Mouse (Mus musculus) lung, embryonic 14.5 days (tissue): ENCODE results near the gene Slc10a6. TPM values are rescaled to one million over a fixed set of nuclear protein-coding genes. Genes with fewer than 3 reads are reported as not detected.

Experiments used
- ATAC-seq: fragments of 200-750 bp; cut with Nextera tagmentation; 2 replicates; pipeline ENCODE4 v1.8.0; 2017; ENCODE audit warnings: mild to moderate bottlenecking, moderate TSS enrichment, moderate library complexity; ENCODE audit not compliant: insufficient read depth
- DNase-seq: peaks from one replicate; pipeline ENCODE4 v3.0.0-alpha.2; 2015
- H3K27ac ChIP-seq: fragments of 300-500 bp; sonication (generic); 2 replicates; pipeline ENCODE4 v1.5.1; 2014; ENCODE audit warnings: low read depth, mild to moderate bottlenecking, moderate library complexity
- H3K27me3 ChIP-seq: fragments of 300-500 bp; sonication (generic); 2 replicates; pipeline ENCODE4 v1.6.1; 2014; ENCODE audit warnings: low read length, control low read depth; ENCODE audit not compliant: insufficient read depth
- H3K36me3 ChIP-seq: fragments of 300-500 bp; sonication (generic); 2 replicates; pipeline ENCODE4 v1.6.1; 2014; ENCODE audit warnings: control low read depth; ENCODE audit not compliant: insufficient read depth
- H3K4me1 ChIP-seq: fragments of 300-500 bp; sonication (generic); 2 replicates; pipeline ENCODE4 v1.6.1; 2014; ENCODE audit warnings: antibody characterized with exemption, control low read depth; ENCODE audit not compliant: insufficient read depth
- H3K4me2 ChIP-seq: fragments of 300-500 bp; sonication (generic); 2 replicates; pipeline ENCODE4 v1.6.1; 2014; ENCODE audit warnings: mild to moderate bottlenecking
- H3K4me3 ChIP-seq: fragments of 300-500 bp; sonication (generic); 2 replicates; pipeline ENCODE4 v1.5.1; 2014; ENCODE audit warnings: low read depth, low read length
- H3K9ac ChIP-seq: fragments of 300-500 bp; sonication (generic); 2 replicates; pipeline ENCODE4 v1.6.1; 2014
- H3K9me3 ChIP-seq: fragments of 300-500 bp; sonication (generic); 2 replicates; pipeline ENCODE4 v1.6.1; 2016; ENCODE audit warnings: low read depth, low read length, control low read depth
- CTCF ChIP-seq: IDR thresholded peaks from 2 replicates; pipeline ENCODE4 v1.5.1; 2016; ENCODE audit warnings: antibody characterized with exemption, low read depth
- WGBS: fragments of 180-500 bp; shearing (Covaris S2); extraction: QIAGEN DNeasy Blood & Tissue Kit; methylation state at CpG from one replicate; pipeline ENCODE4 v1.1.7; 2014; 5-methylcytosine and 5-hydroxymethylcytosine counted together
- polyA plus RNA-seq: library from polyadenylated mRNA; unstranded; fragments of >200 nt; fragmentation: Nextera tagmentation; extraction: Ambion mirVana; gene quantifications from 2 replicates; pipeline ENCODE4 v1.2.1, GENCODE M21; 2014

Slc10a6 gene
- polyA plus RNA-seq, 1 experiment from 2014 or later: 0.71 TPM

DNA sequence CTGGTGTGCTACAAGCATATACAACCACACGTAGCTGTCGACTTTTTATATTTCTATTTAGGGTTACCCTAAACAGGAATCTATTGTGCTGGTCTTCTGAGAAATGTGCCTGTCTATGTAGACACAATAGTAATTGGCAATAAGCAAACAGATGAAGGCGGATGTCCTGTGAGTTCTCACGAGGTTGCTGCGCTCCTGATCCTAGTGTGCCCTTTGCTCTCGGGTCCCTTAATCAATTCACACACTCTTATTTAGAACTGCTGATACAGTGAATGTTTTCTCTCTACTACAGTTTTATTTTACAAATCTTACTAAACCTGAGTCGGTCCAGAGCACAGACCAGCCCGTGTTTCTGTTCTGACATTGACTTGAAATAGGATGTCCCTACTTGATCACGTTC lies 68.7 kb downstream of the Slc10a6 start:
- no peaks in the 10 kb centered on the region for H3K9me3 ChIP-seq
- H3K4me3 ChIP-seq: no peak overlapping the region
- DNase-seq (no peak), ATAC-seq (no peak)
- H3K27me3 ChIP-seq: no peaks in the 10 kb centered on the region
- H3K27ac ChIP-seq: no peak overlapping the region
- WGBS: 89% methylated on average over 9 of the region's 9 CpGs
- H3K36me3 ChIP-seq: peaks cover 53% of the 10 kb centered on the region
- no peak overlapping the region for H3K9ac ChIP-seq
- no peak for TF ChIP-seq CTCF
- no peak overlapping the region for H3K4me2 ChIP-seq
- no peaks in the 10 kb centered on the region for H3K4me1 ChIP-seq

Other genes starting within 250 kb of the Slc10a6 start
- gene Ptpn13, start 204.2 kb downstream of the Slc10a6 start, polyA plus RNA-seq: 15.7 and 16.2 TPM in 2 replicates
- 0.45 and 0.53 TPM in 2 replicates for gene 1700016H13Rik, start 26.6 kb upstream of the Slc10a6 start, polyA plus RNA-seq
- gene Aff1, start 63.0 kb upstream of the Slc10a6 start, polyA plus RNA-seq: 7.1 and 7.7 TPM in 2 replicates